Mouse (Mus musculus): ENCODE measurements at regions not wholly inside any gene's neighbourhood (a gene's known extent, or its start where the extent isn't known, plus 50 kb on each side); places are given as distances from the start of the nearest gene placed in this dataset.

GRCm38 (mm10) chr9:103924641-103925040, 77.7 kb upstream of the Nphp3 start:
- H3K4me3 ChIP-seq (ENCODE audit: low read depth, low read length): no peak overlapping the region
- no peak overlapping the region for H3K27ac ChIP-seq (ENCODE audit: low read depth, low read length)
- H3K4me1 ChIP-seq (ENCODE audit: insufficient read depth, low read length): no peaks in the 10 kb centered on the region
- DNase-seq (ENCODE audit: low spot score): no peak
- H3K36me3 ChIP-seq (ENCODE audit: insufficient read depth, low read length): no peaks in the 10 kb centered on the region
- no peaks in the 10 kb centered on the region for H3K27me3 ChIP-seq (ENCODE audit: insufficient read depth, low read length)
- H3K9me3 ChIP-seq (ENCODE audit: low read length): no peaks in the 10 kb centered on the region
- no peak for ATAC-seq (ENCODE audit: low FRiP score)
- WGBS: 62% methylated on average over 3 of the region's 3 CpGs
- no peak overlapping the region for H3K4me2 ChIP-seq (ENCODE audit: low read depth, low read length, poor library complexity, severe bottlenecking)
- TF ChIP-seq CTCF (IDR thresholded peaks at IDR 0.05): no peak
- no peak overlapping the region for H3K9ac ChIP-seq (replicated peaks; ENCODE audit: low read length, poor library complexity, severe bottlenecking)

GRCm38 (mm10) chr9:103925486-103925885, 76.9 kb upstream of the Nphp3 start:
- ATAC-seq (ENCODE audit: low FRiP score) (no peak), DNase-seq (ENCODE audit: low spot score) (peak; percentile 58)
- Histone ChIP-seq H3K4me1 (ENCODE audit: insufficient read depth, low read length) (no peaks in the 10 kb centered on the region), H3K9me3 (ENCODE audit: low read length) (no peaks in the 10 kb centered on the region), H3K4me2 (ENCODE audit: low read depth, low read length, poor library complexity, severe bottlenecking) (no peak overlapping the region), H3K4me3 (ENCODE audit: low read depth, low read length) (no peak overlapping the region), H3K9ac (replicated peaks; ENCODE audit: low read length, poor library complexity, severe bottlenecking) (no peak overlapping the region), H3K36me3 (ENCODE audit: insufficient read depth, low read length) (no peaks in the 10 kb centered on the region), H3K27ac (ENCODE audit: low read depth, low read length) (no peak overlapping the region), H3K27me3 (ENCODE audit: insufficient read depth, low read length) (no peaks in the 10 kb centered on the region)
- TF ChIP-seq CTCF (IDR thresholded peaks at IDR 0.05): no peak
- 100% methylated on average over 1 of the region's 2 CpGs for WGBS

GRCm38 (mm10) chr9:103928744-103929527, 73.4 kb upstream of the Nphp3 start:
- no peak overlapping the region for H3K9ac ChIP-seq (replicated peaks; ENCODE audit: low read length, poor library complexity, severe bottlenecking)
- no peaks in the 10 kb centered on the region for H3K9me3 ChIP-seq (ENCODE audit: low read length)
- H3K4me2 ChIP-seq (ENCODE audit: low read depth, low read length, poor library complexity, severe bottlenecking): no peak overlapping the region
- TF ChIP-seq CTCF (IDR thresholded peaks at IDR 0.05): no peak
- no peaks in the 10 kb centered on the region for H3K27me3 ChIP-seq (ENCODE audit: insufficient read depth, low read length)
- no peak overlapping the region for H3K4me3 ChIP-seq (ENCODE audit: low read depth, low read length)
- no peak overlapping the region for H3K27ac ChIP-seq (ENCODE audit: low read depth, low read length)
- ATAC-seq (ENCODE audit: low FRiP score) (no peak), DNase-seq (ENCODE audit: low spot score) (no peak)
- WGBS: 64% methylated on average over 8 of the region's 8 CpGs
- H3K4me1 ChIP-seq (ENCODE audit: insufficient read depth, low read length): no peaks in the 10 kb centered on the region
- H3K36me3 ChIP-seq (ENCODE audit: insufficient read depth, low read length): no peaks in the 10 kb centered on the region

GRCm38 (mm10) chr9:103938070-103938469, 64.3 kb upstream of the Nphp3 start:
- Histone ChIP-seq H3K9ac (replicated peaks; ENCODE audit: low read length, poor library complexity, severe bottlenecking) (no peak overlapping the region), H3K27ac (ENCODE audit: low read depth, low read length) (no peak overlapping the region), H3K4me1 (ENCODE audit: insufficient read depth, low read length) (no peaks in the 10 kb centered on the region), H3K4me3 (ENCODE audit: low read depth, low read length) (no peak overlapping the region), H3K9me3 (ENCODE audit: low read length) (no peaks in the 10 kb centered on the region), H3K27me3 (ENCODE audit: insufficient read depth, low read length) (no peaks in the 10 kb centered on the region), H3K4me2 (ENCODE audit: low read depth, low read length, poor library complexity, severe bottlenecking) (no peak overlapping the region), H3K36me3 (ENCODE audit: insufficient read depth, low read length) (no peaks in the 10 kb centered on the region)
- DNase-seq (ENCODE audit: low spot score) (no peak), ATAC-seq (ENCODE audit: low FRiP score) (no peak)
- 84% methylated on average over 5 of the region's 5 CpGs for WGBS
- no peak for TF ChIP-seq CTCF (IDR thresholded peaks at IDR 0.05)

DNA sequence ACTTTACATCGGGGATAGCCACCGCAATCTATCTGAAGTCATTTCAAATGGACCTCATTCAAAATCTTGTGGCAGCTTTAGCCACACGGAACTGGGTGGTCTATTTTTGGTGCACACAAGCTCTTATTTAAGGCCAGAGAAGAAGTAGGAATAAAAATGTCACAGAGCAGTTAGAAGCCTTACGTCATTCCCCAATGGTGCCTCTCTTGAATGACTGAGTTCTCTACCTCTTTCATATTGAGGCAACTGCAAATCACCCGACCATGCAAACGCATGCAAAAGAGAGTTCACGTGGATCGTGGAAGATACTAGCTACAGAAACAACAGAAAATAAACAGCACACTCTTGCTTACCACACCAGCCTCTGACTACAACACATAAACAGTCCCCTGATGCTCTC, 62.3 kb upstream of the Nphp3 start:
- ATAC-seq (ENCODE audit: low FRiP score) (no peak), DNase-seq (ENCODE audit: low spot score) (no peak)
- TF ChIP-seq CTCF (IDR thresholded peaks at IDR 0.05): no peak
- no peak overlapping the region for H3K9ac ChIP-seq (replicated peaks; ENCODE audit: low read length, poor library complexity, severe bottlenecking)
- H3K4me3 ChIP-seq (ENCODE audit: low read depth, low read length): no peak overlapping the region
- no peaks in the 10 kb centered on the region for H3K4me1 ChIP-seq (ENCODE audit: insufficient read depth, low read length)
- no peak overlapping the region for H3K27ac ChIP-seq (ENCODE audit: low read depth, low read length)
- no peaks in the 10 kb centered on the region for H3K9me3 ChIP-seq (ENCODE audit: low read length)
- no peaks in the 10 kb centered on the region for H3K27me3 ChIP-seq (ENCODE audit: insufficient read depth, low read length)
- H3K4me2 ChIP-seq (ENCODE audit: low read depth, low read length, poor library complexity, severe bottlenecking): no peak overlapping the region
- WGBS: 85% methylated on average over 8 of the region's 8 CpGs
- no peaks in the 10 kb centered on the region for H3K36me3 ChIP-seq (ENCODE audit: insufficient read depth, low read length)

DNA sequence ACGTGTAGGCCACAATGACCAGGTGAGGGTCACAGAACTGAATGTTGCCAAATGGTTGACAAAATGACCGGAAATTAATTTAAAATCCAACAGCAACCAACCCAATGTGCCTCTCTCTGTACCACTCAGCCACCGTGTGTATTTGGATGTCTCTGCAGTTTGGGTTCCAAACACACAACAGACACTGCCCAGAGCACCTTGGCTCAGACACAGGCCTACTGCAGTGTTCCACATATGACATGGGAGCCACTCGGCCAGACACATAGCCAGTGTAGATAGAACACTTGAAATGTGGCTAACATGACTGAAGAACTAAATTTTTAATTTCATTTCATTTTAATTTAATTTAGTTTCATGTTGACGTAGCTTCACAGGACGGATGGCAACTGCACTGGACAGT, 61.8 kb upstream of the Nphp3 start:
- Histone ChIP-seq H3K4me3 (ENCODE audit: low read depth, low read length) (no peak overlapping the region), H3K4me2 (ENCODE audit: low read depth, low read length, poor library complexity, severe bottlenecking) (no peak overlapping the region), H3K36me3 (ENCODE audit: insufficient read depth, low read length) (no peaks in the 10 kb centered on the region), H3K27ac (ENCODE audit: low read depth, low read length) (no peak overlapping the region), H3K9me3 (ENCODE audit: low read length) (no peaks in the 10 kb centered on the region), H3K27me3 (ENCODE audit: insufficient read depth, low read length) (no peaks in the 10 kb centered on the region), H3K9ac (replicated peaks; ENCODE audit: low read length, poor library complexity, severe bottlenecking) (no peak overlapping the region), H3K4me1 (ENCODE audit: insufficient read depth, low read length) (no peaks in the 10 kb centered on the region)
- no peak for TF ChIP-seq CTCF (IDR thresholded peaks at IDR 0.05)
- no peak for ATAC-seq (ENCODE audit: low FRiP score)
- no peak for DNase-seq (ENCODE audit: low spot score)
- 88% methylated on average over 6 of the region's 6 CpGs for WGBS

Data from midbrain, postnatal 0 days (tissue).